Mouse (Mus musculus) heart, postnatal 10 days (tissue): Measurements from ENCODE around the gene Arhgap6. TPM values are rescaled to one million over a fixed set of nuclear protein-coding genes. Genes with fewer than 3 reads are reported as not detected.
A peak's percentile ranks its signal among the peaks of the same experiment; 100 is the strongest.

Source experiments
- DNase-seq, 2 experiments: peaks; one replicate each; pipeline ENCODE4 v3.0.0; 2021
- intact Hi-C: fragments of 180-260 bp; cut with DNase I; formaldehyde crosslinking; loops from one replicate; pipeline ENCODE4 v1.15.1; 2025
- total RNA-seq, 2 experiments: library from RNA; stranded (reverse); gene quantifications; 2 replicates each; pipeline ENCODE4 v1.2.3; 2021

The Arhgap6 gene
- 1 to 10 TPM; 5.9 TPM for total RNA-seq

GRCm38 (mm10) chrX:168794974-168795858 lies at the start of gene Arhgap6:
Gene Arhgap6 (plus strand): TSS chrX:168795099.
- intact Hi-C loops = no loop called here

GRCm38 (mm10) chrX:168747011-168747410 lies 47.9 kb upstream of the Arhgap6 start:
- no peak for DNase-seq
- intact Hi-C loops = no loop called here

More at GRCm38 (mm10) chrX:168794974-168795858, at the start of gene Arhgap6:
- DNase-seq = peak; percentile 37 to 41

- peak; percentile 52 to 56 for DNase-seq
These were observed 1.3 kb downstream of the Arhgap6 start for GRCm38 (mm10) chrX:168795859-168796848.

GRCm38 (mm10) chrX:168804677-168805076 lies 9.8 kb downstream of the Arhgap6 start:
- DNase-seq = no peak
- intact Hi-C loops = no loop called here

More at GRCm38 (mm10) chrX:168795859-168796848, 1.3 kb downstream of the Arhgap6 start:
- intact Hi-C loops = no loop called here

- intact Hi-C loops = no loop called here
- no peak for DNase-seq
These were observed 15.8 kb downstream of the Arhgap6 start for GRCm38 (mm10) chrX:168810513-168811265.

GRCm38 (mm10) chrX:168818858-168819257 lies 24.0 kb downstream of the Arhgap6 start:
- intact Hi-C loops = no loop called here
- DNase-seq = no peak

GRCm38 (mm10) chrX:168824166-168824565 lies 29.3 kb downstream of the Arhgap6 start:
- intact Hi-C loops = no loop called here
- no peak for DNase-seq

GRCm38 (mm10) chrX:168832343-168832742 lies 37.4 kb downstream of the Arhgap6 start:
- intact Hi-C loops = no loop called here
- peak; percentile 46 to 55 for DNase-seq

- intact Hi-C loops = no loop called here
- no peak for DNase-seq
These were observed 53.2 kb downstream of the Arhgap6 start for GRCm38 (mm10) chrX:168848062-168848461.

- peak; percentile 3 to 4 for DNase-seq
These were observed 79.8 kb downstream of the Arhgap6 start for GRCm38 (mm10) chrX:168874688-168875087.

GRCm38 (mm10) chrX:168903557-168903956 lies 108.7 kb downstream of the Arhgap6 start:
- DNase-seq = no peak
- intact Hi-C loops = no loop called here

More at GRCm38 (mm10) chrX:168874688-168875087, 79.8 kb downstream of the Arhgap6 start:
- intact Hi-C loops = no loop called here

- peak in 1 of 2 experiments; percentile 4 for DNase-seq
These were observed 109.2 kb downstream of the Arhgap6 start for GRCm38 (mm10) chrX:168904086-168904485.

GRCm38 (mm10) chrX:168907586-168907985 lies 112.7 kb downstream of the Arhgap6 start:
- peak in 1 of 2 experiments; percentile 4 for DNase-seq
- intact Hi-C loops = no loop called here

More at GRCm38 (mm10) chrX:168904086-168904485, 109.2 kb downstream of the Arhgap6 start:
- intact Hi-C loops = no loop called here

- intact Hi-C loops = no loop called here
- no peak for DNase-seq
These were observed 118.6 kb downstream of the Arhgap6 start for GRCm38 (mm10) chrX:168913519-168913918.

GRCm38 (mm10) chrX:168920942-168921341 lies 126.0 kb downstream of the Arhgap6 start:
- peak in 1 of 2 experiments; percentile 22 for DNase-seq
- intact Hi-C loops = no loop called here

GRCm38 (mm10) chrX:168932420-168932819 lies 137.5 kb downstream of the Arhgap6 start:
- no peak for DNase-seq
- intact Hi-C loops = loop anchor here (10.0 kb wide), 1 partner anchor 348 kb away; no protein-coding TSS in a partner anchor

GRCm38 (mm10) chrX:168935447-168935846 lies 140.5 kb downstream of the Arhgap6 start:
- DNase-seq = peak; percentile 21 to 36
- intact Hi-C loops = loop anchor here (1.0 to 10.0 kb wide), 5 partner anchors 102 to 518 kb away; no protein-coding TSS in a partner anchor

- DNase-seq = peak; percentile 16 to 47
- intact Hi-C loops = loop anchor here (1.0 to 10.0 kb wide), 5 partner anchors 99 to 521 kb away; no protein-coding TSS in a partner anchor
These were observed 143.0 kb downstream of the Arhgap6 start for GRCm38 (mm10) chrX:168937941-168938340.

- no peak for DNase-seq
- intact Hi-C loops = no loop called here
These were observed 146.8 kb downstream of the Arhgap6 start for GRCm38 (mm10) chrX:168941684-168942083.

GRCm38 (mm10) chrX:168943217-168943616 lies 148.3 kb downstream of the Arhgap6 start:
- intact Hi-C loops = no loop called here
- no peak for DNase-seq
